Mouse (Mus musculus): Measurements from ENCODE around the gene Hipk4.
"Not testable (repeated sequence)": the region's sequence is repeated elsewhere in the genome, so short reads cannot be mapped to it uniquely, and the experiment has no call there.

Gene Hipk4

DNA sequence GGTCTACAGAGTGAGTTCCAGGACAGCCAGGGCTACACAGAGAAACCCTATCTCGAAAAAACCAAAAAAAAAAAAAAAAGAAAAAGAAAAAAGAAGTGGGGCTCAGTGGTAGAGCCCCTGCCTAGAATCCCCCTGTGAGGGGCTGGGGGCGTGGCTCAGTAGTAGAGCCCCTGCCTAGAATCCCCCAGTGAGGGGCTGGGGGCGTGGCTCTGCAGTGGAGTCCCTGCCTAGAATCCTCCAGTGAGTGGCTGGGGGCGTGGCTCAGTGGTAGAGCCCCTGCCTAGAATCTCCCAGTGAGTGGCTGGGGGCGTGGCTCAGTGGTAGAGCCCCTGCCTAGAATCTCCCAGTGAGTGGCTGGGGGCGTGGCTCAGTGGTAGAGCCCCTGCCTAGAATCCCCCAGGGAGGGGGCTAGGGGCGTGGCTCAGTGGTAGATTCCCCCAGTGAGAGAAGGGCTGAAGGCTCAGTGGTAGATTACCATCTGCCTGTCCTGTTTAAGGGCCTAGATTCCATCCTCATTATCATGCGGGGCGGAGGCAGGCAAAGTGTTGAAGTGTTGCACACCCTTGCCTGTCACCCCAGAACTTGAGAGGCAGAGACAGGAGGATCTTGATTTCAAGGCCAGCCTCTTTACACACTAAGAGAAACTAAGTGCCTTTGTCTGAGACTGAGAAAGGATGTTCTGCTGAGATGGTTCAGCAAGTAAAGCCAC lies 28.3 kb upstream of the Hipk4 start:
- not testable (repeated sequence) for DNase-seq (ENCODE audit: low read depth, low spot score)

DNA sequence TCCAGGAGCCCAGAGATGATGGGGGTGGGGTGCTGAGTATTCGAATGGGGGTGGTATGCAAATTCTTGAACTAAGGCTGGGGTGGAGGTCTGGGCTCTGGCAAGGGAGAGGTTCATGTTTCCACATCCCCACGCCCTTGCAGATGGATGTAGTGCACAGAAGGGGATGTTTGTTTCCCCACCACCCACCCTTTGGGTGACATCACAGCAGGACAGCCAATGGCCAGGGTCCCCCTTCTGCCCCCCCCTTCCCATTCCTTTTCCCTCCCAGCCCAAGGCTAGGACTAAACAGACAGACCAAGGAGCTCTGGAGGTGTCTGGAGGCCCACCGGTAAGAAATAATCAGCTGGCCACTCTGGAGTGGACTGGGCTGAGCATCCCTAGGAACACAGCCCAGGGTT lies 24.0 kb upstream of the Hipk4 start, which contains the start of gene Prx:
Prx (plus strand) TSS at position 289 of the 400 bp plus-strand sequence.
- DNase-seq (ENCODE audit: low read depth, low spot score), result no peak

- DNase-seq (ENCODE audit: low read depth, low spot score), result no peak
Measured at GRCm38 (mm10) chr7:27501620-27502019, 21.4 kb upstream of the Hipk4 start.

GRCm38 (mm10) chr7:27506765-27507370 lies 16.2 kb upstream of the Hipk4 start:
- no peak for DNase-seq (ENCODE audit: low read depth, low spot score)

DNA sequence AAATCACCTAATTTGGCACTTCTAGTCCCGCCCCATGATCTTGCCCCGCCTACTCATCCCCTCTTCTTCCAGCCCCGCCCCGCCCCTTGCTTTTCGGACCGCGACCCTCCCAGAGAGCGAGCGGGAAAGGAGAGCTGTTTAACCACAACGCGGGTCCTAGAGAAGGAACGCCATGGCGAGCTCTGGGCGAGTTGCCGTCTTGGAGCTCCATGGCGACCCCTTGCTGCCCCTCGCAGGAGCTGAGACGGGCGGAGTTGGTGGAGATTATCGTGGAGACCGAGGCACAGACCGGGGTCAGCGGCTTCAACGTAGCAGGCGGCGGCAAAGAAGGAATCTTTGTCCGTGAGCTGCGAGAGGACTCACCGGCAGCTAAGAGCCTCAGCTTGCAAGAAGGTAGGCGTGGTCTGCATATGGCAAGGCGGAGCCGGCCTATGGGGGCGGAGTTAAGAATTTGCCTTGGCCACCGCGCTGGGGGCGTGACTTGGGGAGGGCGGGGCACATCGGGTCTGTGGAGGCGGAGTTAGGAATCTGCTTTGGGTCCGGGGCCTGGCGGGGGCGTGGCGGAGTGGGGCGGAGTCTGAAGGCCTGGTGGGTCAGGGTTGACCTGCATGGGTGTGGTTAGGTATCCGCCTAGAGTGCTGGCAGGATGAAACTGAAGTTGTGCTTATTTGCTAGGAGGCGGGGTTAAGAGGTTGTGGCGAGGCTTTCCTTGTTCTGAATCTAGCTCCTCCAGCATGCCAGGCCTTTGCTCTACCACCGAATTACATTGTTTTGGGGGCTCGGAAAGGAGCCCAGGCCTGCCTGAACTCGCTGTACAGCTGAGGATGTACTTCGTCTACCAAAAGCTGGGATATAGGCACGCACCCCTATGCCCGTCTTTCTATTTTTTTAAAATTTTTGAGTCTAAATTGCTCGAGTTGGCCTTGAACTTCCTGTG lies 15.1 kb upstream of the Hipk4 start:
- DNase-seq (ENCODE audit: low read depth, low spot score), result peak; percentile 85

- no peak for DNase-seq (ENCODE audit: low read depth, low spot score)
Measured at GRCm38 (mm10) chr7:27508648-27509005, 14.4 kb upstream of the Hipk4 start.

DNA sequence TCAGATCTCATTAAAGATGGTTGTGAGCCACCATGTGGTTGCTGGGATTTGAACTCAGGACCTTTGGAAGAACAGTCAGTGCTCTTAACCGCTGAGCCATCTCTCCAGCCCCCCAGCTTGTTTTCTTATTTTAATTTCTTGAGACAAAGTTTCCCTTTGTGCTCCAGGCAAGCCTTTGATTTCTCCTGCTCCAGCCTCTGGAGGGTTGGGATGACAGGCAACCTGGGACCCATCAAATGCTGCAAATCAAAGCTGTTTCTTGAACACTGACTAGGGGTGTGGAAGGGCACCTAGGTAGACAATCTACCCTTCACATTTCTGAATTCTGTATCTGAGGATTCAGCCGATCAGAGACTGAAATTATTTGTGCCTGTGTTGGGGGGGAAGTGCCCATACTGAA lies 12.3 kb upstream of the Hipk4 start:
- DNase-seq (ENCODE audit: low read depth, low spot score), result no peak

- DNase-seq (ENCODE audit: low read depth, low spot score), result no peak
Measured at GRCm38 (mm10) chr7:27514961-27515360, 8.1 kb upstream of the Hipk4 start.

DNA sequence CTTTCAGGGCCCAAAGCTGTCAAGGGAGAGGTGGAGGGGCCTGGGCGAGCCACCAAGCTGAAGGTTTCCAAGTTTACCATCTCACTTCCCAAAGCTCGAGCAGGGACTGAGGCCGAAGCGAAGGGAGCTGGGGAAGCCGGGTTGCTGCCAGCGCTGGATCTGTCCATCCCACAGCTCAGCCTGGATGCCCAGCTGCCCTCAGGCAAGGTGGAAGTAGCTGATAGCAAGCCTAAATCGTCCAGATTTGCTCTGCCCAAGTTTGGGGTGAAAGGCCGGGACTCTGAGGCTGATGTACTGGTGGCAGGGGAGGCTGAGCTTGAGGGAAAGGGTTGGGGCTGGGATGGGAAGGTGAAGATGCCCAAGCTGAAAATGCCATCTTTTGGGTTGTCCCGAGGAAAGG lies 4.8 kb upstream of the Hipk4 start:
- no peak for DNase-seq (ENCODE audit: low read depth, low spot score)

DNA sequence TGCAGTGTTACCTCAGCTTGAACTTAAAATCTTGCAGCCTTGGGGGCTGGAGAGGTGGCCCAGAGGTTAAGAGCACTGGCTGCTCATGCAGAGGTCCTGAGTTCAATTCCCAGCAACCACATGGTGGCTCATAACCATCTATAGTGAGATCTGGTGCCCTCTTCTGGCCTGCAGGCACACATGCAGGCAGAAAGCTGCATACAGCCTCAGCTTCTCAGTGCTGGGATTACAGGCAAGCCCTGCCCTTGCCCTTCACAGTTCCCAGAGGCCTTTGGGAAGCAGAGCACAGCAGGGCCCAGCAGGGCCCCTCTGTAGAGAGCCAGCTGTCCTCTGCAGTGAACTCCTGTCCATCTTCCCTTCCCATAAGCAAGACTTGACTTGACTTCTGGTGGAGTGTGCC lies 3.0 kb upstream of the Hipk4 start:
- no peak for DNase-seq (ENCODE audit: low read depth, low spot score)

DNA sequence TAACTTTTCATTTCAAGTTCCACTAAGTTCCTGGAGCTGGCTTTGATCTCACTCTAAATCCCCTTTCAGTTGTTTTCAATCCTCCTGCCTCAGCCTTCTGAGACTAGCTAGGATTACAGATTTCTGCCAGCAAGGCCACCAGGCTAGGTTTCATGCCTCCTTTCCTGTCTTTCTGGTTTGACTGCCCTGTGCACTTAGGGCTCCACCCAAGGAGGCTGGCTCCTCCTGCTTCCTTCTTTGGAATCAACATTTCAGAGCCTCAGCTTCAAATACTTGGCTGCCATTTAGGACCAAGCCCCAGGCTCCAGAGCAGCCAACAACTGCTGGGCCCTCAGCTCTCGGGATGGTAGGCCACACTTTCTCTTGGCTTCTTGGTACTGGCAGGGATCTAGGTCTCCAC lies 2.5 kb upstream of the Hipk4 start:
- no peak for DNase-seq (ENCODE audit: low read depth, low spot score)

- no peak for DNase-seq (ENCODE audit: low read depth, low spot score)
Measured at GRCm38 (mm10) chr7:27523805-27524204, 738 bp downstream of the Hipk4 start.

GRCm38 (mm10) chr7:27526039-27526827 lies 3.2 kb downstream of the Hipk4 start:
- peak; percentile 36 for DNase-seq (ENCODE audit: low read depth, low spot score)

- DNase-seq (ENCODE audit: low read depth, low spot score), result no peak
Measured at GRCm38 (mm10) chr7:27529070-27529469, 6.0 kb downstream of the Hipk4 start.

- DNase-seq (ENCODE audit: low read depth, low spot score), result no peak
Measured at GRCm38 (mm10) chr7:27530937-27531336, 7.9 kb downstream of the Hipk4 start.

DNA sequence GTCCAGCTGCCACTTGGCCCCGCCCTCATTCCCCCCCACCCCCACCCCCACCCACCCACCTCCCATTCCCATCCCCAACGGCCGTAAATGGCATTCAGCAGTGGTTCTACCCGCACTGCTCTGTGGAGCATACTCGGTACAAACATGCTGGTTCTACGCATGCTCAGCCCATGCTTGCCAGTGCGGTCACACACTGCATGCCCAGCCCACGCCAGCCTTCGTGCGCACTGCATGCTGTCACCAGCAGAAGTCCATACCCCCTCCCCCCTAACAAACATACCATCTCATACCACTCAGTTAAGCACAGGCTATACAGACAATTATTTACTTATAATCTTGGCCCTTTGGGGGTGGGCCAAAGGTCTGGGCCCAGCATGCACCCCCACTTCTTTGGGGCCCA lies 8.6 kb downstream of the Hipk4 start:
- DNase-seq (ENCODE audit: low read depth, low spot score), result no peak

DNA sequence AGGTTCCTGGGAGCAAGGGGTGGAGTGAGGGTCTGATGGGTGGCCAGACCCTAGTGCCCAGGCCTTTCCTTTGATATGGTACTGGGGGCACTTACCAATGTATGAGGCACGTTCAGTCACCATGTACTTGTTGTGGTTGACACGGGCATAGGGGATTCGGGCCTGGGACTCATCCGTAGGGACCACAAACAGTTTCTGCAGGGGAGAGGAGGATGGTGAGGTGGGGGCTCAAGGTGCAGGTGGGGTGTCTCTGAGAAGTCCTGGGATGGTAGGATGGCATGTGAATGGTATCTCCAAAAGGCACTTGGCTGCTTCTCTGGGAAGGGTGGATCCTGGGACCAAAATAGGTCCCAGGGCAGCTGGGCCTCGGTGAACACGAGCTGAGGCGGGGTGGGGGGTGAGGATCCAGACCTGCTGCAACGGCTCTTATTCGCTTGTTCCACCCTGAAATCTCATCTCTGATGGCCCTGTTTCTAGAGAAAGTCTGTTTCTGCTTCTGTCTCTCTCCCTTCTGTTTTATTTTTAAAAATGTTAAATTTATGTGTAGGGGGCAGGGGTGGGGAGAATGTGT lies 9.5 kb downstream of the Hipk4 start:
- no peak for DNase-seq (ENCODE audit: low read depth, low spot score)

- no peak for DNase-seq (ENCODE audit: low read depth, low spot score)
Measured at GRCm38 (mm10) chr7:27535386-27535785, 12.3 kb downstream of the Hipk4 start.

GRCm38 (mm10) chr7:27536618-27537017 lies 13.6 kb downstream of the Hipk4 start:
- no peak for DNase-seq (ENCODE audit: low read depth, low spot score)

- DNase-seq (ENCODE audit: low read depth, low spot score), result no peak
Measured at GRCm38 (mm10) chr7:27537998-27538397, 14.9 kb downstream of the Hipk4 start.

DNA sequence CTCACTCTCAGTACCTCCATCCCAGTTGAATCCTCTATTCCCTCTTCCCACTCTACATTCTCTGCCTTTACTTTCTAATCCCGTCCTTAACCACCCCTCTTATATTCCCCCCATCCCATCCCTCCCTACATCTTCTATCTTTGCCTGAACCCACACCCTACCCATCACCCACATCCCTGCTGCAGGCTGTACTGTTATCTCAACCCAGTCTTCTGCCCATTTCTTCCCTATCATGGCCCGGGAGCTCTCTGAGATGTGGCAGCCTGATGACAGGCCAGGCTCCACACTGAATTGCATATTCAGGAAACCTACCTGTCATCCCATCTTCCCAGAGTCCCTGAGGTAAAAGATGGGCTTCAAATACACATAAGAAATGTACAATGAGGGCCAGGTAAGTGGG lies 15.7 kb downstream of the Hipk4 start:
- DNase-seq (ENCODE audit: low read depth, low spot score), result no peak

All from brain, embryonic 18.5 days (tissue).